Mouse (Mus musculus) embryonic facial prominence, embryonic 10.5 days (tissue): ENCODE measurements around the gene Alpk1. TPM values are rescaled to one million over a fixed set of nuclear protein-coding genes. Genes with fewer than 3 reads are reported as not detected.

ENCODE experiments used
- DNase-seq: peaks from one replicate; pipeline ENCODE4 v3.0.0-alpha.2; 2017; ENCODE audit warnings: low spot score
- H3K27ac ChIP-seq: fragments of 300-500 bp; sonication (generic); replicated peaks from 2 replicates; pipeline ENCODE4 v1.5.1; 2016; ENCODE audit warnings: mild to moderate bottlenecking
- H3K27me3 ChIP-seq: fragments of 300-500 bp; sonication (generic); replicated peaks from 2 replicates; pipeline ENCODE4 v1.6.1; 2016; ENCODE audit warnings: low read depth, mild to moderate bottlenecking; ENCODE audit not compliant: poor library complexity, severe bottlenecking
- H3K36me3 ChIP-seq: fragments of 300-500 bp; sonication (generic); replicated peaks from 2 replicates; pipeline ENCODE4 v1.6.1; 2016; ENCODE audit warnings: mild to moderate bottlenecking, moderate library complexity
- H3K4me1 ChIP-seq: fragments of 300-500 bp; sonication (generic); 2 replicates; pipeline ENCODE4 v1.6.1; 2016
- H3K4me3 ChIP-seq: fragments of 300-500 bp; sonication (generic); 2 replicates; pipeline ENCODE4 v1.5.1; 2016; ENCODE audit warnings: mild to moderate bottlenecking, moderate library complexity
- H3K9me3 ChIP-seq: fragments of 300-500 bp; sonication (generic); 2 replicates; pipeline ENCODE4 v1.6.1; 2016; ENCODE audit warnings: mild to moderate bottlenecking
- WGBS: fragments of 180-500 bp; shearing (Covaris S2); methylation state at CpG from one replicate; pipeline ENCODE4 v1.1.7; 2016; 5-methylcytosine and 5-hydroxymethylcytosine counted together
- polyA plus RNA-seq: library from polyadenylated mRNA; unstranded; fragments of >200 nt; fragmentation: Nextera tagmentation; extraction: Ambion mirVana; gene quantifications from 2 replicates; pipeline ENCODE4 v1.2.1, GENCODE M21; 2016

Gene Alpk1
- polyA plus RNA-seq, 1 experiment from 2014 or later: 0.83 TPM

DNA sequence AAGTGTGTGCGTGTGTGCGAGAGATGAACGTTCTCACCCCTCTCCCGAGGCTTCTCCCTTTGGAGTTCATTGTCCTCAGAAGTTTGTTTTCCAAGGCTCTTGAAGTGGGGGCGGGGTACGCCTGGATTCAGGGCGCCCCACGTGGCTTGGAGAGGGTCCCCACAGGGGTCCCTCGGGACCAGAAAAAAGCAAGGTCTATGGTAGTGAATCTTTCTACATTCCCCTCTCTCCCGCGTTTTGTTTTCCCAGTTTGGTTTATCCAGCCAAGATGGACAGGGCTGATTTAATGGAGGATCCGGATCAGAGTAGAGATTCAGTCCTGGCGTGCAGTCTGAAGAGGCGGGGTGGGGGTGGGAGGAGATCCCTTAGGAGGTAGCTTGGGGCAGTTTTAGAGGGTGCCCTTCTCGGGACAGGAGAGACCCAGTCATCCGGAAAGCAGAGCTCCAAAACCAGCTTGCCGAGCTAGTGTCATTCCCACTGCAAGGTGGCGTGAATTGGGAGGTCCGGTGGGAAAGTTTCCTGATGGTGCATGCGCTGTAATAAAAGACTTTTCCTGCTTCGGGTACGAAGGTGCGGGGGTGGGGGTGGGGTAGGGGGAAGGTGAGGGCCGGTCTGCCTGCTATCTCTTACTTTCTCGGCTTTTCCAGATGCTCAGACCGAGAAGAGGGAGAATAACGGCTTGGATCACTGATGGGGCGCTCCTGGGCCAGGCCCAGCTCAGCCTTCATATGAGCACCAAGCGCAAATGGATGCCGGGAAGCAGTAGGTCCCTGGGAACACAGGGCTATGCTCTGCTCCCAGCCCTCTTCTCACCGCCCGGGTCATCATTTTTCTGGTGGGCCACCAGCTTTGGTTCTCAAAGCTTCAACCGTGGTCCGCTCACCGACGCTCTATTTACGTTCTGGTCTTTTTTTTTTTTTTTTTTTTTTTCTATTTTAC lies 139.3 kb downstream of the Alpk1 start:
- no peak overlapping the region for H3K27ac ChIP-seq
- peak overlapping the region; percentile 33 for H3K4me3 ChIP-seq
- peaks cover 100% of the 10 kb centered on the region for H3K27me3 ChIP-seq
- DNase-seq: peak; percentile 37
- H3K9me3 ChIP-seq: no peaks in the 10 kb centered on the region
- 3% methylated on average over 37 of the region's 37 CpGs for WGBS
- H3K36me3 ChIP-seq: no peaks in the 10 kb centered on the region
- H3K4me1 ChIP-seq: peaks cover 17% of the 10 kb centered on the region

- H3K4me3 ChIP-seq: peak overlapping the region; percentile 6
- peaks cover 17% of the 10 kb centered on the region for H3K4me1 ChIP-seq
- H3K36me3 ChIP-seq: no peaks in the 10 kb centered on the region
- no peak overlapping the region for H3K27ac ChIP-seq
- WGBS: 1% methylated on average over 36 of the region's 36 CpGs
- DNase-seq: peak; percentile 83
- H3K9me3 ChIP-seq: no peaks in the 10 kb centered on the region
- H3K27me3 ChIP-seq: peaks cover 100% of the 10 kb centered on the region
Measured at GRCm38 (mm10) chr3:127639875-127640761, 140.2 kb downstream of the Alpk1 start.

- Histone ChIP-seq H3K4me3 (peak overlapping the region; percentile 57; the same call in 1 of the 2 replicates), H3K27ac (no peak overlapping the region), H3K36me3 (no peaks in the 10 kb centered on the region), H3K4me1 (peaks cover 31% of the 10 kb centered on the region), H3K9me3 (no peaks in the 10 kb centered on the region), H3K27me3 (peaks cover 100% of the 10 kb centered on the region)
- 4% methylated on average over 3 of the region's 3 CpGs for WGBS
- DNase-seq: no peak
Measured at GRCm38 (mm10) chr3:127634984-127635349, 145.4 kb downstream of the Alpk1 start.

DNA sequence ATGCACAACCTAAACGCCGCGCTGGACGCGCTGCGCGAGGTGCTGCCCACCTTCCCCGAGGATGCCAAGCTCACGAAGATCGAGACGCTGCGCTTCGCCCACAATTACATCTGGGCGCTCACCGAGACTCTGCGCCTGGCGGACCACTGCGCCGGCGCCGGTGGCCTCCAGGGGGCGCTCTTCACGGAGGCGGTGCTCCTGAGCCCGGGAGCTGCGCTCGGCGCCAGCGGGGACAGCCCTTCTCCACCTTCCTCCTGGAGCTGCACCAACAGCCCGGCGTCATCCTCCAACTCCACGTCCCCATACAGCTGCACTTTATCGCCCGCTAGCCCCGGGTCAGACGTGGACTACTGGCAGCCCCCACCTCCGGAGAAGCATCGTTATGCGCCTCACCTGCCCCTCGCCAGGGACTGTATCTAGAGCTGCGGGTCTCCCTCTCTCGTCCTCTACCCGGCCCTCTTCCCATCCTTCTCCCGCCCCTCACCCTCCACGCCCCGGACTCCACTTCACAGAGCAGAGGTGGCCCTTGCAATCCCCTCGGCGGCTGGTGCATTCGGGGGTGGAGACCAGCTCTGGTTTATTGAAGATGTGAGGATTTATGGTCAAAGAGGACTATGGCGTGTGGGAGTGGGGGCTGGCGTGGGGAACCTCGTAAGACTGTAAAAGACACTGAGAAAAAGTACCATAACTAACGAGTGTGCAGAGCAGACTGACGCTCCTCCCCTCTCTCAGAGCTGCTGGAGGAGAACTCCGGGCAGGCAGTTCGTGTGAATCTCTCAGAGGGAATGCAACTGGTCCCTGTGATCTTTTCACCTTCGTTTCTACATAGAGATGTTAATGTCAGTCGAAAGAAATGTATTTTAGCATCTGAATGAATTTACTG lies 146.0 kb downstream of the Alpk1 start:
- Histone ChIP-seq H3K27ac (peak overlapping the region; percentile 37; the same call in 1 of the 2 replicates), H3K36me3 (no peaks in the 10 kb centered on the region), H3K27me3 (peaks cover 100% of the 10 kb centered on the region), H3K4me1 (peaks cover 27% of the 10 kb centered on the region), H3K4me3 (peak overlapping the region; percentile 57), H3K9me3 (no peaks in the 10 kb centered on the region)
- DNase-seq: peak; percentile 91
- WGBS: 1% methylated on average over 58 of the region's 58 CpGs

- no peaks in the 10 kb centered on the region for H3K9me3 ChIP-seq
- peaks cover 100% of the 10 kb centered on the region for H3K27me3 ChIP-seq
- H3K36me3 ChIP-seq: no peaks in the 10 kb centered on the region
- under 1% methylated on average over 92 of the region's 92 CpGs for WGBS
- peak within 1 kb of the TSS; percentile 57 for H3K4me3 ChIP-seq
- H3K4me1 ChIP-seq: peaks cover 31% of the 10 kb centered on the region
- peak within 1 kb of the TSS; percentile 37 for H3K27ac ChIP-seq
- DNase-seq: peak; percentile 60
Measured at GRCm38 (mm10) chr3:127633080-127634032, 147.0 kb downstream of the Alpk1 start, which contains the start of gene Neurog2. Gene Neurog2 (plus strand): TSS chr3:127633135.

DNA sequence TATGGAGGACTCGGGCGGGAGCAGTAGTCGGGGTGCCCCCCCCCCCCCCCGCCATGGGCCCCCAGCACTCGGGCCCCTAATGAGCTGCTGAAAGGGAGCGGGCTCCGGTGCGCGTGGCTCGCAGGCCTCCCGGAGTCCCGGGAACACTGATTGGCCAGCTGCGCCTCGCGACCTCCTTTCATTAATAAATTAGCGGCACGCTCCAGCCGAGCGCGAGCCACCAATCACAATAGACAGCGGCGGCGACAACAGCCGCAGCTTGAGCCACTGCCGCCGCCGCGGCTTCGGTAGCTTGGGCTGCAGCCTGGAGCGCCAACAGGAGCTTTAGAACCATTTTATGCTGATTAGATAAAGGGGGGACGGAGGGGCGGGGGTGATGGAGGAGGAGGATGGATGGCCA lies 147.8 kb downstream of the Alpk1 start:
- Histone ChIP-seq H3K9me3 (no peaks in the 10 kb centered on the region), H3K27me3 (peaks cover 100% of the 10 kb centered on the region), H3K36me3 (no peaks in the 10 kb centered on the region), H3K4me1 (peaks cover 40% of the 10 kb centered on the region), H3K27ac (no peak overlapping the region), H3K4me3 (peak overlapping the region; percentile 57)
- DNase-seq: peak; percentile 76
- under 1% methylated on average over 32 of the region's 32 CpGs for WGBS

- Histone ChIP-seq H3K27ac (no peak overlapping the region), H3K36me3 (no peaks in the 10 kb centered on the region), H3K4me3 (no peak overlapping the region), H3K4me1 (peaks cover 41% of the 10 kb centered on the region), H3K27me3 (peaks cover 100% of the 10 kb centered on the region), H3K9me3 (no peaks in the 10 kb centered on the region)
- WGBS: 1% methylated on average over 10 of the region's 10 CpGs
- DNase-seq: peak; percentile 39
Measured at GRCm38 (mm10) chr3:127631582-127631981, 148.7 kb downstream of the Alpk1 start.

DNA sequence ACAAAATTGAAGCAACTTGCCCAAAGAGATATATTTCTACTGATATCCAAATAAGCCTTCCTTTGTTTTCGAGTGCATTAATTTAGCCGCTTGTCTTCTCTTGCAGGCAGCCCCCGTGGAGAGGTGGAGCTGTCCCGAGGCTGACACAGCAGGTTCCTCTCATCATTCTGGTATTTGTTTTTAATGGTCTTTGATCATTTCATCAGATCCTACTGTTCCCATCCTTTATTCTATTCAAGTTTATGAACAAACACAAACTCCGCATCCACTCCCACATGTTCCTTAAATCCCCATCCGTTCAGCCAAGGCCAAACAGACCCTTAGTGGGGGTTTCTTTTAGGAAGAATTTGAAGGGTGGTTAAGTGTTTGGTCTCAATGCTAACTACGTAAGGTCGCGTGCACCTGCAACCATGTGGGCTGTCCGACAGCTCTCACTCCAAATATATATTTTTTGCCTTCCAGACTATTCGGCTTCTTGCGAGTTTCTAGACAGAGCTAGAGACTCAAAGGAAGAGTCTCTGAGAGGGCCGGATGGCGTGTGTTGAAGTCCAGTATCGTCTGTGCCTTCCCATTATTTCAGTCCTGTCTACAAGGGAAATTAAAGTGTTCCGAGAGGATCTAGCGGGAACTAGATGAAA lies 149.5 kb downstream of the Alpk1 start:
- Histone ChIP-seq H3K9me3 (no peaks in the 10 kb centered on the region), H3K4me3 (no peak overlapping the region), H3K27ac (no peak overlapping the region), H3K27me3 (peaks cover 100% of the 10 kb centered on the region), H3K36me3 (no peaks in the 10 kb centered on the region), H3K4me1 (peaks cover 43% of the 10 kb centered on the region)
- DNase-seq: no peak
- WGBS: 3% methylated on average over 17 of the region's 17 CpGs

DNA sequence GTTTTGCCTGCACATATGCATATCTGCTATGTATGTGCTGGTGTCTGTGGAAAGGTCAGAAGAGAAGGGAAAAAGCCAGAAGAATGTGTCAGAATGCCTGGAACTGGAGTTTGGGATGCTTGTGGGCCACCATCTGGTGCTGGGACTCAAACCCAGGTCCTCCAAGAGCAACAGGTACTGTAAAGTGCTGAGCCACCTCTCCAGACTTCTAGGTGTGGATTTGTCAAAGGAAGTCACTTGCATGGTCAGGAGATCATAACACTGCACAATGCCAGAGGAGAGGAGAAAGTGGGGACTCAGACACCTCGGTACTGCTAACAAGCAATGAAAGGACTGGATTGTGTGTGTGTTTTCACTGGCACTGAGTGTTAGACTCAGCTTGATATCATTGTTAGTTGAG lies 150.1 kb downstream of the Alpk1 start:
- no peak overlapping the region for H3K27ac ChIP-seq
- 4% methylated on average over 1 of the region's 1 CpGs for whole genome bisulfite sequencing
- peaks cover 47% of the 10 kb centered on the region for H3K4me1 ChIP-seq
- no peak overlapping the region for H3K4me3 ChIP-seq
- no peak for DNase-seq
- no peaks in the 10 kb centered on the region for H3K9me3 ChIP-seq
- no peaks in the 10 kb centered on the region for H3K36me3 ChIP-seq
- peaks cover 100% of the 10 kb centered on the region for H3K27me3 ChIP-seq

GRCm38 (mm10) chr3:127628311-127629184 lies 151.8 kb downstream of the Alpk1 start:
- Histone ChIP-seq H3K4me1 (peaks cover 36% of the 10 kb centered on the region), H3K27ac (no peak overlapping the region), H3K4me3 (peak overlapping the region; percentile 25), H3K9me3 (no peaks in the 10 kb centered on the region), H3K27me3 (peaks cover 100% of the 10 kb centered on the region), H3K36me3 (no peaks in the 10 kb centered on the region)
- DNase-seq: peak; percentile 42
- WGBS: 1% methylated on average over 37 of the region's 37 CpGs
